Mouse (Mus musculus) intestine, postnatal 0 days (tissue): ENCODE data around the gene Ola1. TPM values are rescaled to one million over a fixed set of nuclear protein-coding genes. Genes with fewer than 3 reads are reported as not detected.

Experiments used
- ATAC-seq: fragments of 200-750 bp; cut with Nextera tagmentation; 2 replicates; pipeline ENCODE4 v1.8.0; 2017; ENCODE audit warnings: mild to moderate bottlenecking, moderate TSS enrichment, moderate library complexity
- H3K27ac ChIP-seq: fragments of 300-500 bp; sonication (generic); 2 replicates; pipeline ENCODE4 v1.5.1; 2014; ENCODE audit warnings: mild to moderate bottlenecking, low read depth, low read length, moderate library complexity
- H3K27me3 ChIP-seq: fragments of 300-500 bp; sonication (generic); replicated peaks from 2 replicates; pipeline ENCODE4 v1.6.1; 2014; ENCODE audit warnings: low read length, mixed read lengths; ENCODE audit not compliant: control insufficient read depth, insufficient read depth
- H3K36me3 ChIP-seq: fragments of 300-500 bp; sonication (generic); 2 replicates; pipeline ENCODE4 v1.6.1; 2014; ENCODE audit warnings: mild to moderate bottlenecking, moderate library complexity; ENCODE audit not compliant: control insufficient read depth, insufficient read depth
- H3K4me1 ChIP-seq: fragments of 300-500 bp; sonication (generic); replicated peaks from 2 replicates; pipeline ENCODE4 v1.6.1; 2014; ENCODE audit warnings: antibody characterized with exemption, low read length, mixed read lengths; ENCODE audit not compliant: control insufficient read depth, insufficient read depth
- H3K4me2 ChIP-seq: fragments of 300-500 bp; sonication (generic); replicated peaks from 2 replicates; pipeline ENCODE4 v1.6.1; 2014; ENCODE audit warnings: low read depth, mild to moderate bottlenecking, moderate library complexity
- H3K4me3 ChIP-seq: fragments of 300-500 bp; sonication (generic); 2 replicates; pipeline ENCODE4 v1.5.1; 2014; ENCODE audit warnings: low read depth, low read length
- H3K9ac ChIP-seq: fragments of 300-500 bp; sonication (generic); 2 replicates; pipeline ENCODE4 v1.6.1; 2014; ENCODE audit warnings: mild to moderate bottlenecking, low read depth, low read length
- H3K9me3 ChIP-seq: fragments of 300-500 bp; sonication (generic); 2 replicates; pipeline ENCODE4 v1.6.1; 2016; ENCODE audit warnings: mixed run types; ENCODE audit not compliant: control insufficient read depth
- CTCF ChIP-seq: sonication (generic); IDR thresholded peaks from 2 replicates; pipeline ENCODE4 v1.5.1; 2016; ENCODE audit warnings: low read depth, mild to moderate bottlenecking, control low read depth, antibody characterized with exemption, moderate library complexity
- WGBS: fragments of 180-500 bp; shearing (Covaris S2); extraction: QIAGEN DNeasy Blood & Tissue Kit; methylation state at CpG from one replicate; pipeline ENCODE4 v1.1.7; 2014; 5-methylcytosine and 5-hydroxymethylcytosine counted together
- polyA plus RNA-seq: library from polyadenylated mRNA; unstranded; fragments of >200 nt; fragmentation: Nextera tagmentation; extraction: Ambion mirVana; gene quantifications from 2 replicates; pipeline ENCODE4 v1.2.1, GENCODE M21; 2015

Ola1 gene
- polyA plus RNA-seq, 1 experiment from 2014 or later, result 42.3 TPM

- Histone ChIP-seq H3K9me3 (no peaks in the 10 kb centered on the region), H3K4me2 (no peak overlapping the region; the same call in 1 of the 2 replicates), H3K9ac (no peak overlapping the region), H3K27me3 (no peaks in the 10 kb centered on the region), H3K27ac (peak overlapping the region; percentile 41; the same call in 1 of the 2 replicates), H3K36me3 (no peaks in the 10 kb centered on the region), H3K4me1 (no peaks in the 10 kb centered on the region; the same call in 1 of the 2 replicates), H3K4me3 (no peak overlapping the region)
- 53% methylated on average over 24 of the region's 24 CpGs for WGBS
- TF ChIP-seq CTCF, result no peak
- ATAC-seq, result peak; percentile 83
Observed at GRCm38 (mm10) chr2:73047061-73047741, 171.5 kb downstream of the Ola1 start.

GRCm38 (mm10) chr2:73046576-73046975, 172.1 kb downstream of the Ola1 start:
- H3K4me1 ChIP-seq, result no peaks in the 10 kb centered on the region; the same call in 1 of the 2 replicates
- H3K4me2 ChIP-seq, result no peak overlapping the region
- no peak for TF ChIP-seq CTCF
- H3K27ac ChIP-seq, result peak overlapping the region; percentile 41; the same call in 1 of the 2 replicates
- no peak overlapping the region for H3K4me3 ChIP-seq
- WGBS, result 64% methylated on average over 10 of the region's 10 CpGs
- no peaks in the 10 kb centered on the region for H3K27me3 ChIP-seq
- no peaks in the 10 kb centered on the region for H3K9me3 ChIP-seq
- no peaks in the 10 kb centered on the region for H3K36me3 ChIP-seq
- no peak overlapping the region for H3K9ac ChIP-seq
- no peak for ATAC-seq

GRCm38 (mm10) chr2:73045505-73045904, 173.2 kb downstream of the Ola1 start:
- TF ChIP-seq CTCF, result no peak
- Histone ChIP-seq H3K27ac (no peak overlapping the region), H3K36me3 (no peaks in the 10 kb centered on the region), H3K9ac (no peak overlapping the region), H3K4me2 (no peak overlapping the region), H3K4me1 (no peaks in the 10 kb centered on the region; the same call in 1 of the 2 replicates), H3K27me3 (no peaks in the 10 kb centered on the region), H3K4me3 (no peak overlapping the region), H3K9me3 (no peaks in the 10 kb centered on the region)
- ATAC-seq, result no peak
- 74% methylated on average over 5 of the region's 5 CpGs for WGBS

Other genes starting within 250 kb of the Ola1 start
- gene Sp3, start 238.5 kb downstream of the Ola1 start, polyA plus RNA-seq, result 25.4 and 28.0 TPM in 2 replicates
- gene Gm11084, start 232.2 kb downstream of the Ola1 start, polyA plus RNA-seq, result not detected in 2 replicates
- gene Sp9, start 53.0 kb upstream of the Ola1 start, polyA plus RNA-seq, result not detected in 2 replicates
- 7.8 and 8.7 TPM in 2 replicates for gene Scrn3, start 93.7 kb upstream of the Ola1 start, polyA plus RNA-seq
- 17.1 and 19.9 TPM in 2 replicates for gene Cir1, start 93.8 kb upstream of the Ola1 start, polyA plus RNA-seq
- 18.1 and 22.6 TPM in 2 replicates for gene Gpr155, start 167.6 kb upstream of the Ola1 start, polyA plus RNA-seq